Mouse (Mus musculus) megakaryocyte, embryonic 14.5 days (primary cell): ENCODE data around the gene Abcg1. TPM values are rescaled to one million over a fixed set of nuclear protein-coding genes. Genes with fewer than 3 reads are reported as not detected.
A peak's percentile ranks its signal among the peaks of the same experiment; 100 is the strongest.

ENCODE experiments used
- H3K27me3 ChIP-seq: replicated peaks from 2 replicates; pipeline ENCODE3; 2012; ENCODE audit warnings: inconsistent platforms
- H3K36me3 ChIP-seq: replicated peaks from 2 replicates; pipeline ENCODE3; 2012; ENCODE audit warnings: low read length, inconsistent platforms, mixed read lengths
- H3K4me1 ChIP-seq: 2 replicates; pipeline ENCODE4 v1.6.1; 2012; ENCODE audit warnings: inconsistent platforms
- H3K4me3 ChIP-seq: replicated peaks from 2 replicates; pipeline ENCODE3; 2012; ENCODE audit warnings: moderate library complexity, mild to moderate bottlenecking, inconsistent platforms
- H3K9me3 ChIP-seq: 2 replicates; pipeline ENCODE4 v1.6.1; 2012; ENCODE audit warnings: inconsistent platforms
- FLI1 ChIP-seq: IDR thresholded peaks from 2 replicates; pipeline ENCODE4 v1.6.1; 2012; ENCODE audit warnings: low read length, inconsistent platforms, mixed read lengths
- GATA1 ChIP-seq: IDR thresholded peaks from 3 replicates; pipeline ENCODE4 v1.6.1; 2012; ENCODE audit warnings: mixed read lengths, low read length, inconsistent platforms, borderline replicate concordance
- polyA plus RNA-seq: library from polyadenylated mRNA; stranded (reverse); fragments of >175 nt; gene quantifications from 2 replicates; pipeline ENCODE4 v1.2.3, GENCODE M21; 2012; ENCODE audit warnings: low replicate concordance; ENCODE audit not compliant: insufficient read depth

Abcg1 gene
- polyA plus RNA-seq, 1 experiment: 7.8 TPM

GRCm38 (mm10) chr17:31136821-31137220 lies 79.3 kb downstream of the Abcg1 start:
- H3K9me3 ChIP-seq: no peaks in the 10 kb centered on the region
- H3K4me3 ChIP-seq: no peak overlapping the region
- TF ChIP-seq FLI1 (no peak), GATA1 (no peak)
- H3K4me1 ChIP-seq: peaks cover 4% of the 10 kb centered on the region; the same call in 1 of the 2 replicates
- H3K27me3 ChIP-seq: peaks cover 17% of the 10 kb centered on the region
- H3K36me3 ChIP-seq: no peaks in the 10 kb centered on the region

GRCm38 (mm10) chr17:31138398-31138797 lies 80.9 kb downstream of the Abcg1 start:
- no peaks in the 10 kb centered on the region for H3K36me3 ChIP-seq
- H3K4me1 ChIP-seq: peaks cover 4% of the 10 kb centered on the region; the same call in 1 of the 2 replicates
- TF ChIP-seq FLI1 (no peak), GATA1 (no peak)
- no peaks in the 10 kb centered on the region for H3K9me3 ChIP-seq
- H3K4me3 ChIP-seq: no peak overlapping the region
- peaks cover 25% of the 10 kb centered on the region for H3K27me3 ChIP-seq

DNA sequence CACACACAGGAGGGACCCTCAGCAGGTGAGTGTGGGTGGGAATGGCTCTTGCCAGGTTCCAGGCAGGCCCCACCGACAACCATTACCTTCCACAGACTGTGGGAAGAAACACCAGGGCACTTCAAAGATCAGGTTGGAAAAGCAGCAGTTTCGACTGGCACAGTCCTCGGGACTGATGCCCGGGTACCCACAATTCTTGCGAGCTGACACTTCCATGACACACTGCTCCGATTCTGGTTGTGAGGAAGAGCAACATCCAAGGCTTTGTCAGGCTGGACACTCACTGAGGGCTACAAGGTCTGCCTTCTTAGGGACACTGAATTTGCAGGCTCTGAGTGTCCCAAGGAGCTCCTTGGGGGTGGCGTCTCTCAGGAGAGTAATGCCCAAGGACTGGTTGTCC lies 84.6 kb downstream of the Abcg1 start:
- TF ChIP-seq FLI1 (no peak), GATA1 (no peak)
- H3K9me3 ChIP-seq: peaks cover 14% of the 10 kb centered on the region
- no peaks in the 10 kb centered on the region for H3K36me3 ChIP-seq
- peaks cover 36% of the 10 kb centered on the region for H3K27me3 ChIP-seq
- H3K4me3 ChIP-seq: no peak overlapping the region
- H3K4me1 ChIP-seq: peaks cover 4% of the 10 kb centered on the region; the same call in 1 of the 2 replicates

DNA sequence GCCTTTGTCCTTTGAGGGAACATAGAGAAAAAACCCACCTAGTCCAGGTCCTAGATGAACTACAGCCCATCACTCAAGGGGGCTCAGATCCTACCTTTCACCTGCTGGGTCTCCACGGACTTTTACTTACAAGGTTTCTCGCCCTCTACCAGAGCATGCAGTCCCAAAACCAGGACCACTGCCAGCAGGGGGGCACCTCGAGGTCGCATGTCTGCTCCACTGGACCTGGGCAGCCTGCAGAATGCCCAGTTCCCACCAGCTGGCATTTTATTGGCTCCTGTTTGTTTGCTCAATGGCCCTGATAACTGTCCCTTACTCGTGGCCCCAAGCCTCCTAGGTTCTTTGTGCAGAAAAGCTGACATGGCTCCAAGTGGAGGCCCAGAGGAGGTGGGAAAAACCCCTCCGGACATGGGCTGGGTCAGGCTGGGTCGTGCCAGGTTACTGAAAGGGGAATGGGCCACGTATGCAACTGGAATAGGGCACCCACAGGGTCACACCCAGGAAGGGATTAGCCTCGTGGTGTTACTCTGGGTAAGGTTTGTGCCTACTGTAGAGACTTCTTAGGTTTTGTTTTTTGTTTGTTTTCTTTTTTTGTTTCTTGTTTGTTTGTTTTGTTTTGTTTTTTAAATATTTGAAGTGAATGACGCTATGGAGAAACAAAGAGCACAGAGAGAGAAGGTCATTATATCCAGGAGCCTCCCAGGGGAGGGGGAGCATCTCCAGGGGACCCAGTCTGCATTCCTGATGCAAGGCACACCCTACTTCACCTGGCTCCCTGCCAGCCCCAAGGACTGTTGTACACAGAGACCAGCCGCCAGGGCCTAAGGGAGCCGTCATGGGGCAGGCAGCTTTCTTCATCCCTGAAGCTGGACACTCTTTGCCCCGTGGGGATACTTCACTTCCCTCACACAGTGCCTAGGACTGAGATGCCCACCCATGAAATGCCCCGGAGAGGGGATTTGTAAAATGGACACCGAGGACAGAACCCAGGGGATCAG lies 86.9 kb downstream of the Abcg1 start, which contains the start of gene Tff2:
TSS of gene Tff2 (minus strand) at position 243 of the 998 bp plus-strand sequence.
- H3K4me1 ChIP-seq: no peaks in the 10 kb centered on the region
- no peaks in the 10 kb centered on the region for H3K36me3 ChIP-seq
- TF ChIP-seq FLI1: no peak
- no peak for TF ChIP-seq GATA1
- H3K4me3 ChIP-seq: no peak within 1 kb of the TSS
- H3K27me3 ChIP-seq: peaks cover 36% of the 10 kb centered on the region
- peaks cover 24% of the 10 kb centered on the region for H3K9me3 ChIP-seq

- peaks cover 38% of the 10 kb centered on the region for H3K27me3 ChIP-seq
- H3K4me3 ChIP-seq: no peak overlapping the region
- no peak for TF ChIP-seq FLI1
- no peak for TF ChIP-seq GATA1
- H3K9me3 ChIP-seq: peaks cover 29% of the 10 kb centered on the region
- no peaks in the 10 kb centered on the region for H3K4me1 ChIP-seq
- H3K36me3 ChIP-seq: no peaks in the 10 kb centered on the region
Observed at GRCm38 (mm10) chr17:31145998-31146397, 88.5 kb downstream of the Abcg1 start.

DNA sequence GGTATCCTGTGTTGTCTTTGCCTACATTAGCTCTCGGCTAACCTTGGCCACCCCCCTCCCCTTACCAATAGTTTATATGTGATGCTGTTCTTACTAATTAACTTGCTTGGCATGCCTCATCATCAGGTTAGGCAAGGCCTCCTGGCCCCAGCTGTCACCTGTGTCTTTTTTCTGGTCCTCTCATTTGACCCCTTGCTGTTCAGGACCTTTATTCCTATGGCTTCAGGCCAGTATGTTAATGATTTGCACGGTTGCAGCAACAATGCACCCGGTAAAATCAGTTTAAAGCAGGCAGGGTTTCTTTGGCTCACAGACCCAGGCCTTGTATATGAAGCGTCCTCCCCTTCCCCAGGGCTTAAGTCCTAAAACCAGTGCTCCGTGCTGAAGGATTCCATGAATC lies 95.0 kb downstream of the Abcg1 start:
- Histone ChIP-seq H3K4me1 (peaks cover 12% of the 10 kb centered on the region), H3K9me3 (peaks cover 20% of the 10 kb centered on the region), H3K36me3 (no peaks in the 10 kb centered on the region), H3K4me3 (no peak overlapping the region), H3K27me3 (peaks cover 21% of the 10 kb centered on the region)
- no peak for TF ChIP-seq FLI1
- no peak for TF ChIP-seq GATA1

DNA sequence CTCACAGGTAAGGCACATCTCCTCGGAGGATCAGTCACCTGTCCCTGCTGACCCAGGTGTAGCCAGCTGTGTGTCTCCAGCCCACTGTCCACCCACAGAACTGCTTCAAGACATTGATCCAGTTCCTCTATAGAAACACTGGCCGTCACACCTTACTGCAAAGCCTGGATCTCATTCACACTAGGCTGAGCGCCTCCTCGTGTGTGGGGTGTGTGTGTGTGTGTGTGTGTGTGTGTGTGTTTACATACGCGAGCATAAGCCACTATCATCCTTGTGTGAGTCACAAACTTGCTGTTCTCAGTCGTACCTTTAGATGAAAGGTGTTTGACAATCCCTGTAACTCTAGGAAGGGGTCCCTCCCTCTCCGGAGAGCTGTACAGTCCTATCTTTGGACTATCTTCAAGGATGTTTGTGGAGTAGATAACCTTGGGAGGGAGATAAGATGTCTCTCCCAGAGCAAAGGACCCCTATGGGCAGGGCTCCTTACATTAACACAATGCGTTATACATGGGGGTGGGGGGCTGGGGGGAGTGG lies 95.6 kb downstream of the Abcg1 start:
- peaks cover 21% of the 10 kb centered on the region for H3K27me3 ChIP-seq
- peaks cover 25% of the 10 kb centered on the region for H3K9me3 ChIP-seq
- H3K4me1 ChIP-seq: peaks cover 12% of the 10 kb centered on the region
- H3K36me3 ChIP-seq: no peaks in the 10 kb centered on the region
- TF ChIP-seq FLI1 (no peak), GATA1 (no peak)
- no peak overlapping the region for H3K4me3 ChIP-seq

- Histone ChIP-seq H3K36me3 (no peaks in the 10 kb centered on the region), H3K4me1 (peaks cover 12% of the 10 kb centered on the region), H3K4me3 (peak overlapping the region; percentile 26), H3K27me3 (peaks cover 23% of the 10 kb centered on the region), H3K9me3 (peaks cover 28% of the 10 kb centered on the region)
- TF ChIP-seq FLI1 (no peak), GATA1 (no peak)
Observed at GRCm38 (mm10) chr17:31153785-31154184, 96.3 kb downstream of the Abcg1 start.

- Histone ChIP-seq H3K27me3 (peaks cover 27% of the 10 kb centered on the region), H3K4me1 (peaks cover 21% of the 10 kb centered on the region), H3K4me3 (no peak overlapping the region), H3K9me3 (peaks cover 38% of the 10 kb centered on the region), H3K36me3 (no peaks in the 10 kb centered on the region)
- no peak for TF ChIP-seq FLI1
- no peak for TF ChIP-seq GATA1
Observed at GRCm38 (mm10) chr17:31157921-31158320, 100.4 kb downstream of the Abcg1 start.

GRCm38 (mm10) chr17:31160291-31160690 lies 102.8 kb downstream of the Abcg1 start:
- peaks cover 37% of the 10 kb centered on the region for H3K27me3 ChIP-seq
- H3K9me3 ChIP-seq: peaks cover 38% of the 10 kb centered on the region
- peaks cover 9% of the 10 kb centered on the region for H3K4me1 ChIP-seq
- TF ChIP-seq GATA1: no peak
- no peak for TF ChIP-seq FLI1
- H3K4me3 ChIP-seq: no peak overlapping the region
- H3K36me3 ChIP-seq: no peaks in the 10 kb centered on the region
